Mouse (Mus musculus) heart, adult 2 months (tissue): ENCODE results near the gene Ppcs. TPM values are rescaled to one million over a fixed set of nuclear protein-coding genes. Genes with fewer than 3 reads are reported as not detected.
A peak's percentile ranks its signal among the peaks of the same experiment; 100 is the strongest.

ENCODE experiments used
- DNase-seq, 2 experiments: peaks; one replicate each; pipeline ENCODE4 v3.0.0; 2021
- H3K27ac ChIP-seq: fragments of 200-600 bp; 2 replicates; pipeline ENCODE4 v1.8.1; 2022
- H3K27me3 ChIP-seq: fragments of 200-500 bp; 2 replicates; pipeline ENCODE4 v1.6.1; 2012; ENCODE audit warnings: mild to moderate bottlenecking, low read length, inconsistent platforms, mixed read lengths; ENCODE audit not compliant: control insufficient read depth, insufficient read depth
- H3K36me3 ChIP-seq: fragments of 200-500 bp; 2 replicates; pipeline ENCODE4 v1.6.1; 2012; ENCODE audit warnings: low read length, inconsistent platforms; ENCODE audit not compliant: control insufficient read depth, insufficient read depth
- H3K4me1 ChIP-seq: fragments of 200-500 bp; 2 replicates; pipeline ENCODE4 v1.6.1; 2011; ENCODE audit warnings: low read length; ENCODE audit not compliant: control insufficient read depth, insufficient read depth
- H3K4me3 ChIP-seq: fragments of 200-600 bp; 2 replicates; pipeline ENCODE4 v1.8.1; 2022
- H3K79me2 ChIP-seq: fragments of 200-500 bp; replicated peaks from 2 replicates; pipeline ENCODE4 v1.6.1; 2012; ENCODE audit warnings: mild to moderate bottlenecking, inconsistent platforms, low read length, moderate library complexity, mixed read lengths; ENCODE audit not compliant: control insufficient read depth, insufficient read depth
- H3K9ac ChIP-seq: fragments of 200-500 bp; 2 replicates; pipeline ENCODE4 v1.6.1; 2012; ENCODE audit warnings: low read depth, mild to moderate bottlenecking, control low read depth, inconsistent platforms, low read length, mixed read lengths
- CTCF ChIP-seq: fragments of 200-600 bp; IDR thresholded peaks from 2 replicates; pipeline ENCODE4 v1.8.1; 2022; ENCODE audit warnings: antibody characterized with exemption, mild to moderate bottlenecking, moderate library complexity
- EP300 ChIP-seq: fragments of 200-500 bp; IDR thresholded peaks from 2 replicates; pipeline ENCODE4 v1.6.1; 2011; ENCODE audit warnings: low read depth, low read length, control low read depth; ENCODE audit not compliant: insufficient read depth
- POLR2A ChIP-seq: fragments of 200-500 bp; IDR thresholded peaks from 2 replicates; pipeline ENCODE4 v1.6.1; 2011; ENCODE audit warnings: mild to moderate bottlenecking, low read depth, low read length, control low read depth; ENCODE audit not compliant: insufficient read depth
- WGBS: fragments of 180-500 bp; shearing (Covaris S2); methylation state at CpG from one replicate; pipeline ENCODE4 v1.1.7; 2018; 5-methylcytosine and 5-hydroxymethylcytosine counted together
- intact Hi-C: fragments of 180-260 bp; cut with DNase I; formaldehyde crosslinking; loops from one replicate; pipeline ENCODE4 v1.15.1; 2025
- polyA plus RNA-seq: library from polyadenylated mRNA; depleted of rRNA; stranded (reverse); fragments of >200 nt; gene quantifications from 2 replicates; pipeline ENCODE4 v1.2.3, GENCODE M21; 2012; rRNA removed
- total RNA-seq, 2 experiments: library from RNA; stranded (reverse); gene quantifications; 2 replicates each; pipeline ENCODE4 v1.2.3; 2021

The Ppcs gene
- total and polyA plus RNA-seq, 3 experiments = 7.8 to 10.6 (median 9.2) TPM

- no peak overlapping the region for H3K9ac ChIP-seq
- 77% methylated on average over 7 of the region's 7 CpGs for WGBS
Measured at GRCm38 (mm10) chr4:119398751-119399150, 23.5 kb downstream of the Ppcs start.

DNA sequence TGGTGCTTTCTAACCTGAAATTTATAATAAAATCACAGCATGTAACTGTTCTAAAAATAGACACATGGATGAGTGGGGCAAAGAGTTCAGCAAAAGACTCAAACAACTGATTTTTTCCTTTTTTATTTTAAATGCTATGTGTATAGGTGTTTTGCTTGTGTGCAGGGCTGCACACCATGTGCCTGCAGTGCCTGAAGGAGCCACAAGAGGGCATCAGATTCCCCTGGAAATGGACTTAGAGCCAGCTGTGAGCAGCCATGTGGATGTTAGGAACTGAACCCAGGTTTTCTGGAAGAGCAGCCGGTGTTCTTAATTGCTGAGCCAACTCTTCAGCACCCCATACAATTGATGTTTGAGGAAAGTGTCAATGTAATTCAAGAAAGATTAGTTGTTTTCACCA, 31.9 kb downstream of the Ppcs start:
- DNase-seq = no peak
- Histone ChIP-seq H3K79me2 (no peaks in the 10 kb centered on the region), H3K27me3 (no peaks in the 10 kb centered on the region), H3K27ac (no peak overlapping the region), H3K4me1 (no peaks in the 10 kb centered on the region), H3K4me3 (no peak overlapping the region), H3K9ac (no peak overlapping the region), H3K36me3 (no peaks in the 10 kb centered on the region)
- TF ChIP-seq CTCF (peak; percentile 50), EP300 (no peak), POLR2A (no peak)
- WGBS = 83% methylated on average over 1 of the region's 1 CpGs
- intact Hi-C loops = no loop called here

More at GRCm38 (mm10) chr4:119398751-119399150, 23.5 kb downstream of the Ppcs start:
- no peaks in the 10 kb centered on the region for H3K27me3 ChIP-seq
- no peak for TF ChIP-seq CTCF
- no peak for TF ChIP-seq POLR2A
- TF ChIP-seq EP300 = no peak
- no peaks in the 10 kb centered on the region for H3K36me3 ChIP-seq
- H3K79me2 ChIP-seq = no peaks in the 10 kb centered on the region
- H3K4me3 ChIP-seq = no peak overlapping the region
- intact Hi-C loops = no loop called here
- DNase-seq = no peak
- H3K4me1 ChIP-seq = no peaks in the 10 kb centered on the region
- no peak overlapping the region for H3K27ac ChIP-seq

GRCm38 (mm10) chr4:119389184-119389583, 33.0 kb downstream of the Ppcs start:
- no peaks in the 10 kb centered on the region for H3K4me1 ChIP-seq

GRCm38 (mm10) chr4:119381471-119382190, 40.6 kb downstream of the Ppcs start:
- intact Hi-C loops = no loop called here
- H3K27ac ChIP-seq = no peak overlapping the region
- no peaks in the 10 kb centered on the region for H3K4me1 ChIP-seq
- H3K27me3 ChIP-seq = 0 out of 2 replicates have a peak, but pooled peaks cover under 1% of the 10 kb centered on the region
- H3K36me3 ChIP-seq = no peaks in the 10 kb centered on the region
- DNase-seq = no peak
- 62% methylated on average over 7 of the region's 7 CpGs for WGBS
- no peak overlapping the region for H3K4me3 ChIP-seq
- H3K9ac ChIP-seq = no peak overlapping the region
- no peaks in the 10 kb centered on the region for H3K79me2 ChIP-seq
- no peak for TF ChIP-seq EP300

More at GRCm38 (mm10) chr4:119389184-119389583, 33.0 kb downstream of the Ppcs start:
- intact Hi-C loops = no loop called here
- no peaks in the 10 kb centered on the region for H3K36me3 ChIP-seq
- no peaks in the 10 kb centered on the region for H3K79me2 ChIP-seq
- no peak overlapping the region for H3K27ac ChIP-seq
- 79% methylated on average over 3 of the region's 3 CpGs for WGBS
- DNase-seq = no peak
- H3K9ac ChIP-seq = no peak overlapping the region
- no peak overlapping the region for H3K4me3 ChIP-seq
- no peak for TF ChIP-seq CTCF
- TF ChIP-seq POLR2A = no peak
- no peak for TF ChIP-seq EP300
- no peaks in the 10 kb centered on the region for H3K27me3 ChIP-seq

- H3K9ac ChIP-seq = no peak overlapping the region
Measured at GRCm38 (mm10) chr4:119369460-119369859, 52.8 kb downstream of the Ppcs start.

More at GRCm38 (mm10) chr4:119369460-119369859, 52.8 kb downstream of the Ppcs start:
- H3K79me2 ChIP-seq = no peaks in the 10 kb centered on the region
- no peak overlapping the region for H3K4me3 ChIP-seq
- no peaks in the 10 kb centered on the region for H3K27me3 ChIP-seq
- H3K27ac ChIP-seq = no peak overlapping the region
- DNase-seq = no peak
- WGBS = 83% methylated on average over 6 of the region's 6 CpGs
- TF ChIP-seq CTCF (peak; percentile 51), POLR2A (no peak)
- H3K36me3 ChIP-seq = no peaks in the 10 kb centered on the region
- intact Hi-C loops = no loop called here
- H3K4me1 ChIP-seq = no peaks in the 10 kb centered on the region

Other genes starting within 250 kb of the Ppcs start
- gene Zfp691, start 248.2 kb downstream of the Ppcs start, total RNA-seq = 10 to 100 TPM; 20.6 to 23.4 TPM
- 20.6 and 41.2 TPM in 2 replicates for gene Zfp691, start 248.2 kb downstream of the Ppcs start, polyA plus RNA-seq
- under 1 TPM in 1 of 2 experiments, not detected in 1; 0.09 TPM for gene Ermap, start 232.4 kb downstream of the Ppcs start, total RNA-seq
- 0.10 and 0.20 TPM in 2 replicates for gene Ermap, start 232.4 kb downstream of the Ppcs start, polyA plus RNA-seq
- gene Svbp, start 227.1 kb downstream of the Ppcs start, total RNA-seq = 10 to 100 TPM; 13.6 to 17.5 TPM
- 20.3 and 24.5 TPM in 2 replicates for gene Svbp, start 227.1 kb downstream of the Ppcs start, polyA plus RNA-seq
- not detected for gene Tmem269, start 204.2 kb downstream of the Ppcs start, total RNA-seq
- gene Tmem269, start 204.2 kb downstream of the Ppcs start, polyA plus RNA-seq = 0.16 and 0.67 TPM in 2 replicates
- 10 to 100 TPM; 17.7 to 24.8 TPM for gene AU022252, start 189.7 kb downstream of the Ppcs start, total RNA-seq
- gene AU022252, start 189.7 kb downstream of the Ppcs start, polyA plus RNA-seq = 6.4 and 11.2 TPM in 2 replicates
- gene P3h1, start 189.5 kb downstream of the Ppcs start, total RNA-seq = 10 to 100 TPM; 10.5 to 10.8 TPM
- gene P3h1, start 189.5 kb downstream of the Ppcs start, polyA plus RNA-seq = 14.5 and 17.8 TPM in 2 replicates
- not detected for gene Cldn19, start 167.0 kb downstream of the Ppcs start, total RNA-seq
- 0.37 TPM in 1 of 2 replicates, not detected in the other for gene Cldn19, start 167.0 kb downstream of the Ppcs start, polyA plus RNA-seq
- gene Ybx1, start 127.8 kb downstream of the Ppcs start, total RNA-seq = 100 to 1,000 TPM; 773 to 861 TPM
- gene Ybx1, start 127.8 kb downstream of the Ppcs start, polyA plus RNA-seq = 266 and 385 TPM in 2 replicates
- 10 to 100 TPM in 1 of 2 experiments, 1 to 10 TPM in 1; 8.2 to 10.3 TPM for gene Ppih, start 101.9 kb downstream of the Ppcs start, total RNA-seq
- gene Ppih, start 101.9 kb downstream of the Ppcs start, polyA plus RNA-seq = 5.5 and 7.4 TPM in 2 replicates
- under 1 TPM in 1 of 2 experiments, not detected in 1; 0.52 TPM for gene Ccdc30, start 6.9 kb downstream of the Ppcs start, total RNA-seq
- 0.41 TPM in 1 of 2 replicates, not detected in the other for gene Ccdc30, start 6.9 kb downstream of the Ppcs start, polyA plus RNA-seq
- not detected for gene Zmynd12, start 394 bp upstream of the Ppcs start, total RNA-seq
- gene Zmynd12, start 394 bp upstream of the Ppcs start, polyA plus RNA-seq = 0.74 TPM in 1 of 2 replicates, not detected in the other
- gene Rimkla, start 70.2 kb upstream of the Ppcs start, total RNA-seq = under 1 TPM; 0.66 to 0.70 TPM
- 0.56 and 1.1 TPM in 2 replicates for gene Rimkla, start 70.2 kb upstream of the Ppcs start, polyA plus RNA-seq
- gene Foxj3, start 114.6 kb upstream of the Ppcs start, total RNA-seq = 10 to 100 TPM; 30.3 to 32.1 TPM
- 13.5 and 19.4 TPM in 2 replicates for gene Foxj3, start 114.6 kb upstream of the Ppcs start, polyA plus RNA-seq
- 1 to 10 TPM; 6.3 to 6.7 TPM for gene Frg2f1, start 117.1 kb upstream of the Ppcs start, total RNA-seq
- 3.8 and 4.3 TPM in 2 replicates for gene Frg2f1, start 117.1 kb upstream of the Ppcs start, polyA plus RNA-seq
- not detected for gene Guca2a, start 215.3 kb upstream of the Ppcs start, total RNA-seq
- 0.21 TPM in 1 of 2 replicates, not detected in the other for gene Guca2a, start 215.3 kb upstream of the Ppcs start, polyA plus RNA-seq
- gene Guca2b, start 236.5 kb upstream of the Ppcs start, total RNA-seq = under 1 TPM; 0.44 to 0.68 TPM
- 0.35 TPM in 1 of 2 replicates, not detected in the other for gene Guca2b, start 236.5 kb upstream of the Ppcs start, polyA plus RNA-seq